Mouse (Mus musculus): ENCODE results near the gene Gm3055. TPM values are rescaled to one million over a fixed set of nuclear protein-coding genes. Genes with fewer than 3 reads are reported as not detected.
"Not testable (repeated sequence)": the region's sequence is repeated elsewhere in the genome, so short reads cannot be mapped to it uniquely, and the experiment has no call there.

Gm3055 gene
- 12.3 and 19.5 TPM in 2 replicates for polyA plus RNA-seq (2015; fragmentation: Nextera tagmentation; extraction: Ambion mirVana)

GRCm38 (mm10) chr10:81770506-81771403, at the start of gene Gm3055:
Gm3055 (minus strand) TSS chr10:81771161.
- H3K4me1 ChIP-seq; H3K27me3 ChIP-seq; H3K36me3 ChIP-seq (ENCODE audit: poor library complexity, severe bottlenecking); H3K9me3 ChIP-seq (replicated peaks); H3K4me2 ChIP-seq; H3K27ac ChIP-seq; H3K4me3 ChIP-seq; H3K9ac ChIP-seq: not testable (repeated sequence)
- ATAC-seq: peak; percentile 100
- no CpG with 5 or more reads among the region's 43 CpGs for WGBS

GRCm38 (mm10) chr10:81811899-81812298, 40.9 kb upstream of the Gm3055 start, which contains the start of gene Gm4767:
Gm4767 (plus strand) TSS chr10:81812186.
- not testable (repeated sequence) for H3K27ac ChIP-seq; H3K4me3 ChIP-seq; H3K9ac ChIP-seq; H3K4me1 ChIP-seq; H3K27me3 ChIP-seq; H3K9me3 ChIP-seq (replicated peaks); H3K4me2 ChIP-seq; H3K36me3 ChIP-seq (ENCODE audit: poor library complexity, severe bottlenecking); ATAC-seq
- WGBS: 27% methylated on average over 15 of the region's 20 CpGs

- not testable (repeated sequence) for H3K4me1 ChIP-seq; H3K4me2 ChIP-seq; H3K27me3 ChIP-seq; H3K4me3 ChIP-seq; H3K27ac ChIP-seq; H3K9me3 ChIP-seq (replicated peaks); H3K36me3 ChIP-seq (ENCODE audit: poor library complexity, severe bottlenecking); H3K9ac ChIP-seq
- ATAC-seq: peak; percentile 34
- WGBS: no CpG with 5 or more reads among the region's 3 CpGs
Measured at GRCm38 (mm10) chr10:81771404-81771777, 430 bp upstream of the Gm3055 start.

GRCm38 (mm10) chr10:81704531-81705301, 66.2 kb downstream of the Gm3055 start, which contains the start of gene Zfp433:
Zfp433 (plus strand) TSS chr10:81704825.
- not testable (repeated sequence) for H3K27ac ChIP-seq; H3K27me3 ChIP-seq; H3K9me3 ChIP-seq (replicated peaks); H3K4me3 ChIP-seq; H3K4me2 ChIP-seq; H3K9ac ChIP-seq; H3K36me3 ChIP-seq (ENCODE audit: poor library complexity, severe bottlenecking); H3K4me1 ChIP-seq
- WGBS: no CpG with 5 or more reads among the region's 46 CpGs
- ATAC-seq: peak; percentile 100

Other genes with a start within 250 kb of the Gm3055 start
- 0.48 and 0.57 TPM in 2 replicates for gene Gna15, start 246.9 kb downstream of the Gm3055 start, polyA plus RNA-seq (2015; fragmentation: Nextera tagmentation; extraction: Ambion mirVana)
- 79.0 and 84.3 TPM in 2 replicates for gene Gna11, start 226.0 kb downstream of the Gm3055 start, polyA plus RNA-seq (2015; fragmentation: Nextera tagmentation; extraction: Ambion mirVana)
- gene Aes, start 211.7 kb downstream of the Gm3055 start, polyA plus RNA-seq (2015; fragmentation: Nextera tagmentation; extraction: Ambion mirVana): 430 and 502 TPM in 2 replicates
- gene Tle2, start 196.6 kb downstream of the Gm3055 start, polyA plus RNA-seq (2015; fragmentation: Nextera tagmentation; extraction: Ambion mirVana): 15.1 and 17.7 TPM in 2 replicates
- gene Tle6, start 170.1 kb downstream of the Gm3055 start, polyA plus RNA-seq (2015; fragmentation: Nextera tagmentation; extraction: Ambion mirVana): 1.8 and 4.1 TPM in 2 replicates
- gene BC025920, start 164.9 kb downstream of the Gm3055 start, polyA plus RNA-seq (2015; fragmentation: Nextera tagmentation; extraction: Ambion mirVana): 2.0 and 3.7 TPM in 2 replicates
- 56.6 and 65.3 TPM in 2 replicates for gene Sirt6, start 143.4 kb downstream of the Gm3055 start, polyA plus RNA-seq (2015; fragmentation: Nextera tagmentation; extraction: Ambion mirVana)
- 6.4 and 6.9 TPM in 2 replicates for gene Ankrd24, start 142.6 kb downstream of the Gm3055 start, polyA plus RNA-seq (2015; fragmentation: Nextera tagmentation; extraction: Ambion mirVana)
- 5.4 and 5.6 TPM in 2 replicates for gene Gm10778, start 122.1 kb downstream of the Gm3055 start, polyA plus RNA-seq (2015; fragmentation: Nextera tagmentation; extraction: Ambion mirVana)
- gene Zfp433, start 66.3 kb downstream of the Gm3055 start, polyA plus RNA-seq (2015; fragmentation: Nextera tagmentation; extraction: Ambion mirVana): 22.8 and 23.2 TPM in 2 replicates
- 2.8 and 4.3 TPM in 2 replicates for gene Gm4767, start 41.0 kb upstream of the Gm3055 start, polyA plus RNA-seq (2015; fragmentation: Nextera tagmentation; extraction: Ambion mirVana)
- gene Gm32687, start 92.8 kb upstream of the Gm3055 start, polyA plus RNA-seq (2015; fragmentation: Nextera tagmentation; extraction: Ambion mirVana): 11.1 and 12.6 TPM in 2 replicates
- gene Zfp781, start 159.3 kb upstream of the Gm3055 start, polyA plus RNA-seq (2015; fragmentation: Nextera tagmentation; extraction: Ambion mirVana): 3.9 and 5.8 TPM in 2 replicates